Mouse (Mus musculus) kidney, embryonic 15.5 days (tissue): ENCODE measurements around the gene Maats1. TPM values are rescaled to one million over a fixed set of nuclear protein-coding genes. Genes with fewer than 3 reads are reported as not detected.

Source experiments
- ATAC-seq: fragments of 200-750 bp; cut with Nextera tagmentation; replicated peaks from 2 replicates; pipeline ENCODE4 v1.8.0; 2017; ENCODE audit warnings: moderate TSS enrichment; ENCODE audit not compliant: low FRiP score
- H3K27ac ChIP-seq: fragments of 300-500 bp; sonication (generic); 2 replicates; pipeline ENCODE4 v1.5.1; 2015; ENCODE audit warnings: mild to moderate bottlenecking, inconsistent platforms
- H3K27me3 ChIP-seq: fragments of 300-500 bp; sonication (generic); 2 replicates; pipeline ENCODE4 v1.6.1; 2015; ENCODE audit warnings: inconsistent platforms
- H3K36me3 ChIP-seq: fragments of 300-500 bp; sonication (generic); 2 replicates; pipeline ENCODE4 v1.6.1; 2015; ENCODE audit warnings: inconsistent platforms
- H3K4me1 ChIP-seq: fragments of 300-500 bp; sonication (generic); 2 replicates; pipeline ENCODE4 v1.6.1; 2015; ENCODE audit warnings: inconsistent platforms
- H3K4me2 ChIP-seq: fragments of 300-500 bp; sonication (generic); 2 replicates; pipeline ENCODE4 v1.6.1; 2015; ENCODE audit warnings: moderate library complexity, mild to moderate bottlenecking, inconsistent platforms
- H3K4me3 ChIP-seq: fragments of 300-500 bp; sonication (generic); replicated peaks from 2 replicates; pipeline ENCODE4 v1.5.1; 2015; ENCODE audit warnings: mild to moderate bottlenecking, inconsistent platforms
- H3K9ac ChIP-seq: fragments of 300-500 bp; sonication (generic); 2 replicates; pipeline ENCODE4 v1.6.1; 2015; ENCODE audit warnings: mild to moderate bottlenecking, inconsistent platforms
- H3K9me3 ChIP-seq: fragments of 300-500 bp; sonication (generic); replicated peaks from 2 replicates; pipeline ENCODE4 v1.6.1; 2016; ENCODE audit warnings: inconsistent platforms
- WGBS: fragments of 180-500 bp; shearing (Covaris S2); methylation state at CpG from one replicate; pipeline ENCODE4 v1.1.7; 2015; ENCODE audit warnings: mixed read lengths; 5-methylcytosine and 5-hydroxymethylcytosine counted together
- polyA plus RNA-seq: library from polyadenylated mRNA; unstranded; fragments of >200 nt; fragmentation: Nextera tagmentation; extraction: Ambion mirVana; gene quantifications from 2 replicates; pipeline ENCODE4 v1.2.1, GENCODE M21; 2015

Maats1 gene
- polyA plus RNA-seq, 1 experiment from 2014 or later, result 0.27 TPM

GRCm38 (mm10) chr16:38306571-38307220 lies 35.2 kb downstream of the Maats1 start:
- Histone ChIP-seq H3K9me3 (no peaks in the 10 kb centered on the region), H3K4me2 (no peak overlapping the region), H3K4me1 (peaks cover 23% of the 10 kb centered on the region), H3K36me3 (no peaks in the 10 kb centered on the region), H3K9ac (no peak overlapping the region), H3K27me3 (0 out of 2 replicates have a peak, but pooled peaks cover 3% of the 10 kb centered on the region), H3K27ac (no peak overlapping the region), H3K4me3 (no peak overlapping the region)
- 0 out of 2 replicates have a peak, but pooled peaks have one; percentile 38 for ATAC-seq
- 52% methylated on average over 18 of the region's 18 CpGs for WGBS

GRCm38 (mm10) chr16:38304460-38305194 lies 37.3 kb downstream of the Maats1 start:
- peaks cover 23% of the 10 kb centered on the region for H3K4me1 ChIP-seq
- peak overlapping the region; percentile 36 for H3K4me2 ChIP-seq
- H3K9ac ChIP-seq, result no peak overlapping the region
- WGBS, result 51% methylated on average over 17 of the region's 17 CpGs
- 0 out of 2 replicates have a peak, but pooled peaks cover 3% of the 10 kb centered on the region for H3K27me3 ChIP-seq
- no peaks in the 10 kb centered on the region for H3K36me3 ChIP-seq
- no peaks in the 10 kb centered on the region for H3K9me3 ChIP-seq
- peak; percentile 64 for ATAC-seq
- H3K27ac ChIP-seq, result no peak overlapping the region
- no peak overlapping the region; the same call in 1 of the 2 replicates for H3K4me3 ChIP-seq

GRCm38 (mm10) chr16:38302367-38302766 lies 39.6 kb downstream of the Maats1 start:
- ATAC-seq, result no peak
- no peak overlapping the region for H3K27ac ChIP-seq
- no peaks in the 10 kb centered on the region for H3K36me3 ChIP-seq
- H3K4me1 ChIP-seq, result peaks cover 20% of the 10 kb centered on the region
- no peak overlapping the region for H3K4me2 ChIP-seq
- 90% methylated on average over 13 of the region's 13 CpGs for WGBS
- H3K27me3 ChIP-seq, result 0 out of 2 replicates have a peak, but pooled peaks cover 3% of the 10 kb centered on the region
- H3K9me3 ChIP-seq, result no peaks in the 10 kb centered on the region
- no peak overlapping the region for H3K9ac ChIP-seq
- H3K4me3 ChIP-seq, result no peak overlapping the region

GRCm38 (mm10) chr16:38298410-38298809 lies 43.5 kb downstream of the Maats1 start:
- no peaks in the 10 kb centered on the region for H3K27me3 ChIP-seq
- no peaks in the 10 kb centered on the region for H3K36me3 ChIP-seq
- peaks cover 12% of the 10 kb centered on the region for H3K4me1 ChIP-seq
- H3K4me2 ChIP-seq, result no peak overlapping the region
- WGBS, result 82% methylated on average over 6 of the region's 6 CpGs
- no peak for ATAC-seq
- no peaks in the 10 kb centered on the region for H3K9me3 ChIP-seq
- H3K27ac ChIP-seq, result no peak overlapping the region
- no peak overlapping the region for H3K4me3 ChIP-seq
- H3K9ac ChIP-seq, result no peak overlapping the region

- WGBS, result 22% methylated on average over 5 of the region's 5 CpGs
- Histone ChIP-seq H3K9me3 (no peaks in the 10 kb centered on the region), H3K9ac (no peak overlapping the region), H3K27ac (no peak overlapping the region), H3K4me3 (no peak overlapping the region), H3K27me3 (no peaks in the 10 kb centered on the region), H3K4me1 (peaks cover 12% of the 10 kb centered on the region), H3K4me2 (no peak overlapping the region), H3K36me3 (no peaks in the 10 kb centered on the region)
- 0 out of 2 replicates have a peak, but pooled peaks have one; percentile 60 for ATAC-seq
Observed at GRCm38 (mm10) chr16:38295349-38295930, 46.5 kb downstream of the Maats1 start.

- no peak within 1 kb of the TSS; the same call in 1 of the 2 replicates for H3K27ac ChIP-seq
- 59% methylated on average over 7 of the region's 7 CpGs for WGBS
- no peak for ATAC-seq
- no peaks in the 10 kb centered on the region for H3K9me3 ChIP-seq
- no peak within 1 kb of the TSS for H3K4me3 ChIP-seq
- no peak within 1 kb of the TSS for H3K4me2 ChIP-seq
- no peaks in the 10 kb centered on the region for H3K36me3 ChIP-seq
- no peak within 1 kb of the TSS for H3K9ac ChIP-seq
- H3K4me1 ChIP-seq, result peaks cover 12% of the 10 kb centered on the region
- no peaks in the 10 kb centered on the region for H3K27me3 ChIP-seq
Observed at GRCm38 (mm10) chr16:38294685-38295348, 47.1 kb downstream of the Maats1 start, which contains the start of gene Nr1i2. Gene Nr1i2, minus strand, starts transcription at chr16:38294824.

- no peaks in the 10 kb centered on the region for H3K27me3 ChIP-seq
- H3K9ac ChIP-seq, result no peak overlapping the region
- no peaks in the 10 kb centered on the region for H3K9me3 ChIP-seq
- H3K27ac ChIP-seq, result no peak overlapping the region
- no peaks in the 10 kb centered on the region for H3K36me3 ChIP-seq
- H3K4me1 ChIP-seq, result peaks cover 17% of the 10 kb centered on the region
- WGBS, result 71% methylated on average over 2 of the region's 2 CpGs
- no peak overlapping the region for H3K4me2 ChIP-seq
- no peak for ATAC-seq
- no peak overlapping the region for H3K4me3 ChIP-seq
Observed at GRCm38 (mm10) chr16:38290151-38290550, 51.8 kb downstream of the Maats1 start.

GRCm38 (mm10) chr16:38288851-38289250 lies 53.1 kb downstream of the Maats1 start:
- ATAC-seq, result no peak
- 11% methylated on average over 6 of the region's 6 CpGs for WGBS
- no peaks in the 10 kb centered on the region for H3K27me3 ChIP-seq
- no peak overlapping the region for H3K27ac ChIP-seq
- no peaks in the 10 kb centered on the region for H3K9me3 ChIP-seq
- H3K9ac ChIP-seq, result no peak overlapping the region
- H3K4me2 ChIP-seq, result no peak overlapping the region
- no peaks in the 10 kb centered on the region for H3K36me3 ChIP-seq
- H3K4me1 ChIP-seq, result peaks cover 14% of the 10 kb centered on the region
- H3K4me3 ChIP-seq, result no peak overlapping the region

- no peak overlapping the region for H3K9ac ChIP-seq
- no peak for ATAC-seq
- no peak overlapping the region for H3K4me3 ChIP-seq
- 90% methylated on average over 3 of the region's 3 CpGs for WGBS
- no peaks in the 10 kb centered on the region for H3K9me3 ChIP-seq
- H3K36me3 ChIP-seq, result no peaks in the 10 kb centered on the region
- no peak overlapping the region for H3K4me2 ChIP-seq
- peaks cover 19% of the 10 kb centered on the region for H3K4me1 ChIP-seq
- no peak overlapping the region for H3K27ac ChIP-seq
- no peaks in the 10 kb centered on the region for H3K27me3 ChIP-seq
Observed at GRCm38 (mm10) chr16:38287762-38288161, 54.2 kb downstream of the Maats1 start.

- Histone ChIP-seq H3K27ac (no peak overlapping the region), H3K27me3 (no peaks in the 10 kb centered on the region), H3K4me2 (no peak overlapping the region), H3K4me3 (no peak overlapping the region), H3K9me3 (no peaks in the 10 kb centered on the region), H3K9ac (no peak overlapping the region), H3K4me1 (peaks cover 19% of the 10 kb centered on the region), H3K36me3 (no peaks in the 10 kb centered on the region)
- 81% methylated on average over 6 of the region's 6 CpGs for WGBS
- ATAC-seq, result no peak
Observed at GRCm38 (mm10) chr16:38287357-38287756, 54.6 kb downstream of the Maats1 start.

- Histone ChIP-seq H3K9me3 (no peaks in the 10 kb centered on the region), H3K4me2 (no peak overlapping the region), H3K4me3 (no peak overlapping the region), H3K27me3 (no peaks in the 10 kb centered on the region), H3K4me1 (peaks cover 19% of the 10 kb centered on the region), H3K36me3 (no peaks in the 10 kb centered on the region), H3K9ac (no peak overlapping the region), H3K27ac (no peak overlapping the region)
- ATAC-seq, result no peak
- 65% methylated on average over 4 of the region's 4 CpGs for WGBS
Observed at GRCm38 (mm10) chr16:38286541-38286940, 55.4 kb downstream of the Maats1 start.

GRCm38 (mm10) chr16:38285801-38286200 lies 56.1 kb downstream of the Maats1 start:
- no peak for ATAC-seq
- Histone ChIP-seq H3K9me3 (no peaks in the 10 kb centered on the region), H3K4me3 (no peak overlapping the region), H3K4me1 (peaks cover 19% of the 10 kb centered on the region), H3K27me3 (no peaks in the 10 kb centered on the region), H3K4me2 (no peak overlapping the region), H3K9ac (no peak overlapping the region), H3K36me3 (no peaks in the 10 kb centered on the region), H3K27ac (no peak overlapping the region)
- 73% methylated on average over 7 of the region's 7 CpGs for WGBS
